Mouse (Mus musculus) Patski (cell line): ENCODE data around the gene Atg9b. TPM values are rescaled to one million over a fixed set of nuclear protein-coding genes. Genes with fewer than 3 reads are reported as not detected.

Source experiments
- ATAC-seq: fragments of 100-300 bp; one replicate; pipeline ENCODE4 v1.8.0; 2021
- CTCF ChIA-PET: fragments of 350-600 bp; sonication (Branson Sonifier 250); formaldehyde crosslinking; loops from one replicate; lab custom pipeline; 2022; ENCODE audit warnings: inconsistent platforms; lab: Charles Lee
- POLR2A ChIA-PET: fragments of 350-600 bp; sonication (Branson Sonifier 250); formaldehyde crosslinking; loops from one replicate; lab custom pipeline; 2022; ENCODE audit warnings: antibody characterized with exemption, inconsistent platforms; lab: Charles Lee
- DNase-seq: peaks from one replicate; pipeline ENCODE4 v3.0.0-alpha.2; 2011; ENCODE audit warnings: low read depth, low spot score
- H3K27me3 ChIP-seq: fragments of 371-371 bp; one replicate; pipeline ENCODE4 v1.5.1; 2021
- CTCF ChIP-seq: fragments of 100-300 bp; IDR thresholded peaks from one replicate; pipeline ENCODE4 v1.5.1; 2021
- in situ Hi-C: fragments of 300-500 bp; cut with MboI; formaldehyde crosslinking; loops from 3 replicates; pipeline ENCODE4 v1.11.1; 2018; ENCODE audit warnings: low pct_unique_long_range_greater_than_20kb, mixed read lengths
- polyA plus RNA-seq: library from polyadenylated mRNA; unstranded; gene quantifications from one replicate; pipeline ENCODE4 v1.2.3, GENCODE M21; 2021

Gene Atg9b
- polyA plus RNA-seq, 1 experiment from 2014 or later, result 0.51 TPM

DNA sequence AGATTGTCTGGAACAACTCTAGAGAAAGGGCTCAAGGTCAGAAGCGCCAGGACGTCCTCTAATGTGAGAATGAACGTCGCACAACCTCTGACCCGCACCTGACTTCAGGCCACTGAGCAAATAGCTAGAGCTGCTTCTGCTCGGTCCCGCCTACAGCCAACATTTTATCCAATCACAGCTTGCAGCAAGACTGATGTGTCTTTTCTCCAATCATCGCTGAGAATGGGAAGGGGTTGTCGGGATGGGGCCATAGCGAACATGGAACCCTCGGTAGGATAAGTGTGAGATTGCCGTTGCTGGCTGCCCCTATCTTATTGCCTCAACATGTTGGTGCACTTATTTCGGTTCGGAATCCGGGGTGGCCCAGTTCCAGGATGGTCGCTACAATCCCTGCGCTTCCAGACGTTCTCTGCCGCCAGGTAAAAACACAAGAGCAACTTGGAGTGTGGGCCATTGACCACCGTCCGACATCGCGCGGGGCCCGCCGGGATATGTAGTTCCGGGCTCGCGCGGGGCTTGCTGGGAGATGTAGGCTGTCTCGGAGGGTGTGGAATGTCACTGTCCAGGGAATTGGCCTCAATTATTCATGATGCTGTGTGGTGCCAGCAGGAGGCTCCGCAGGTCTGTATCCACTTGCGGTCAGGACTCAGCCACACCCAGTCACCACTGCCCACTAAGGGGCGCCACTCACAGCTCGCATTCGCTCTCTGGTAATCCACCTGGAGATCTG lies 2.4 kb upstream of the Atg9b start:
- DNase-seq, result peak; percentile 98
- ChIA-PET POLR2A (interaction anchor here (0.6 to 2.9 kb wide), 14 partner anchors 10 to 91 kb away, joined by 3 to 13 read pairs (median 4); partner anchors contain the start of genes Agap3 and Fastk), CTCF (interaction anchor here (0.7 to 9.7 kb wide), 27 partner anchors 10 to 136 kb away, joined by 3 to 222 read pairs (median 5); partner anchors contain the start of genes Agap3, Asic3, Cdk5 and Fastk)
- peak; percentile 90 for ATAC-seq
- no peaks in the 10 kb centered on the region for H3K27me3 ChIP-seq
- no peak for TF ChIP-seq CTCF
- in situ Hi-C loops, result no loop called here

DNA sequence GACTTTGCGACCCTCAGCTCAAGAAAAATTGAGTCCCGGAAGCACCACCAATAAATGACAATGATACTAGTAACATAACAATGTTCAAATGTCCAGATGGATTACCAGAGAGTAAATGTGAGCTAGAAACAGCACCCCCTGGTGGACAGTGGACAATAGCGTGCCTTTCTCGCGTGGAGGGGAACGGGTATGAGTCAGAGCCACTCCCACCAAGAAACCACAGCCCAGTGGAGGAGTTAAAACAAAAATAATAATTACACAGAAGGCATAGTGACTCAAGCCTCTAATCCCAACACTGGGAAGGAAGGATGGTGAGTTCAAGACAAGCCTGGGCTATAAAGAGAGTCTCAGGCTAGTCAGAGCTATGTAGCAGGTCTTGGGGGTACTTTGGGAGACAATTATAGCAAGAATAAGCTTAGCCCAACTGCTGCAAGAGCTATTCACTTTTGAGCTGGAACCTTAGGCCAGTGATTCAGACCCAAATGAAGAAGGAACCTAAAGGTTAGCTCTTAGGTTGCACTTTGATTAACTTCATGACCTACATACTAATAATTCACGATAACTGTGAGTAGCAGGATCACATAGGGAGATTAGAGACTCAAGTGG lies 1.6 kb upstream of the Atg9b start, which contains the start of gene Abcb8:
Abcb8 (plus strand) TSS at position 272 of the 606 bp plus-strand sequence.
- TF ChIP-seq CTCF, result no peak
- POLR2A ChIA-PET, result interaction anchor here (0.7 to 2.9 kb wide), 7 partner anchors 10 to 92 kb away, joined by 3 to 11 read pairs (median 5); partner anchors contain the start of gene Fastk
- no peak for ATAC-seq
- in situ Hi-C loops, result no loop called here
- H3K27me3 ChIP-seq, result no peaks in the 10 kb centered on the region
- CTCF ChIA-PET, result interaction anchor here (0.7 to 9.7 kb wide), 19 partner anchors 9 to 135 kb away, joined by 3 to 222 read pairs (median 8); partner anchors contain the start of genes Agap3, Asic3, Cdk5 and Slc4a2
- peak; percentile 90 for DNase-seq

DNA sequence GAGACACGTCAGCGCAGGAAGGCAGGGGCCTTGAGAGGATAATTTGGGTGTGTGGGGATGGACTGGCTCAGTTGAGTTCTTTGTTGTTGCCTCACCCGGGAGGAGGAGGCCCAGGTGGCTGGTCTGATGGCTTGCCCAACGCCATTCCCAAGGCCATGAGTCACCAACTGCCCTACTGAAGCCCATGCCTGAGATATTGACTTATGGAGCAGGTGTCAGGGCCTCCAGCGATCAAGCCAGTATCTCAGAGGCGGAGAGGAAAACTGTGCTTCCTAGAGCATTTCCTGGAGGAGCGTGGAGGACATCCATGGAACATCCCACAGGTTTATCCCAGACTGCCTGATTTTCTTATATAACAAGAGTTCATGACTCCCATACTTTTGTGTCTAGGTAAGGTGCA lies 781 bp upstream of the Atg9b start:
- in situ Hi-C loops, result no loop called here
- ChIA-PET CTCF (interaction anchor here (1.0 to 9.7 kb wide), 13 partner anchors 8 to 126 kb away, joined by 3 to 222 read pairs (median 7); partner anchors contain the start of genes Asic3, Cdk5 and Slc4a2), POLR2A (interaction anchor here (0.6 to 2.9 kb wide), 3 partner anchors 11 to 131 kb away, joined by 6 to 11 read pairs (median 9); no protein-coding TSS in a partner anchor)
- DNase-seq (no peak), ATAC-seq (no peak)
- H3K27me3 ChIP-seq, result no peaks in the 10 kb centered on the region
- no peak for TF ChIP-seq CTCF

DNA sequence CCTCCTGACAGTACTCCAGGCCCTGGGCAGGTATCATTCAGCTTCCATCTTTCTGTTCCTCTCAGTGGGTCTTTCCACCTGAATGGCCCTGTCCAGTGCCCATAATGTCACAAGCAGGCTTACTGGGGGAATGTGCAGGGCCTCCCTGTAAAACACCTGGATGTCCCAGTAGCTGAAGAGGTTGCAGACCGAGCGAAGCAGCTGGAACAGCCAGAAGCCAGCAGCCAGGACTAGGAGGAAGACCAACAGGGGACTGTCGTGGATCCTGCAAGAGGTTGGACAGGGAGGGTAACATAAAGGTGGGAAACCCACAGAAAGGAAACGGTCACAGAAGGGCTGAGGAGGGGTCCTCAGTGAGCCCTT lies 2.3 kb downstream of the Atg9b start:
- ATAC-seq, result no peak
- ChIA-PET CTCF (interaction anchor here (1.0 kb wide), 1 partner anchor 34 kb away, joined by 3 read pairs; the partner anchor contains the start of genes Cdk5 and Slc4a2), POLR2A (no interaction called here)
- DNase-seq, result no peak
- TF ChIP-seq CTCF, result no peak
- in situ Hi-C loops, result no loop called here
- no peaks in the 10 kb centered on the region for H3K27me3 ChIP-seq

DNA sequence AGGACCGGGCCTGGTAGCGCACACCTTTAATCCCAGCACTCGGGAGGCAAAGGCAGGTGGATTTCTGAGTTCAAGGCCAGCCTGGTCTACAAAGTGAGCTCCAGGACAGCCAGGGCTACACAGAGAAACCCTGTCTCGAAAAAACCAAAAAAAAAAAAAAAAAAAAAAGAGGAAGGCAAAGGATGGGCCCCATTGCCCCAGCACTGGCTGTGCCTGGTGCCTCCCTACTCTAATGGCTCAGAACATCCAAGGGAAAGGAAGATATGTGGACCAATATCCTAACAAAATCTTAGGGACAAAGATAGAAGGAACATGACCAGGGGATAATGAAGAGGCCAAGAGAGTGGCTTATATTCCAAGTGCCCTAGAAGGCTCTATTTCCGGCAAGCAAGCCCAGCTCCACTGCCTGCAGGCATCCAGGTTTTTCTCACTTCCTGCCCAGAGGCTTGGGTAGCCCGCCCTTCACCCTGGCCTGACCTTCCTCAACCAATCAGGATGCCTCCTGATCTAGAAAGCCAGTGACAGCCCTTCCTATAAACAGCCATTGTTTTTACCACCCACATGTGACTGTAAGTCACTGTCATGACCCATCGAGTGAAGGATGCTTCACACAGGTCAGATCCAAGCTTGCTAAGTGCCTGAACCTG lies 2.8 kb downstream of the Atg9b start:
- H3K27me3 ChIP-seq, result no peaks in the 10 kb centered on the region
- CTCF ChIA-PET, result interaction anchor here (1.0 kb wide), 1 partner anchor 35 kb away, joined by 3 read pairs; the partner anchor contains the start of genes Cdk5 and Slc4a2
- no peak for TF ChIP-seq CTCF
- in situ Hi-C loops, result no loop called here
- DNase-seq (no peak), ATAC-seq (no peak)
- POLR2A ChIA-PET, result no interaction called here

DNA sequence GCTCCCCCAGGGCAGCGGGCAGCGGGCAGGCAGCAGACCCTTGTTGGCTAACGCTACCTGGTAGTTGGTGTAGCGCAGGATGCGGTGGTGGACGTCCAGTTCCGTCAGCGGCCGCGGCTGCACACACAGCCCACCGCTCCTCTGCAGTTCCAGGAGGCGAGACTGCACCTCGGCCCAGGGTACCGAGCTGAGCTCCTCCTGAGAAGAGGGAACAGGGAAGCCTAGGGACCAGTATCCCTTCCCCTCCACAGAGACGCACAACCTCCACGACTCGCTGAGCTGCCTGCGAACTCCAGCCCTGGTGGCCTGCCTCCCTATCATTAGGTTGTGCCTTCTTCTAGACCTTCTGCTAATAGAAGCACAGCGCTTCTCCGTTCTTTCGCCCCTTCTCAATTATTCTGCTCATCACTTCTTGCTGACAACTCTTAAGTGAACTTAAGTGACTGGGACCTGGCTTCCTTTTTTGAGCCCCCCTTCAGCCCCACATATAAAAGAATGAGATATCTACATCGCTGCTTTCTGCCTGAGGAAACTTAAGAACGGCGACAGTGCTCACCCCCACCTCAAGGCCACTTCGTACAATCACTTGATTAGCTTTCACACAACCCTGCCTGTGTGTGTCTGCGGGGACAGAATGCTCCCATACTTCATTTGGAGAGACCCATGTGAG lies 3.6 kb downstream of the Atg9b start:
- ChIA-PET POLR2A (no interaction called here), CTCF (no interaction called here)
- TF ChIP-seq CTCF, result no peak
- in situ Hi-C loops, result no loop called here
- H3K27me3 ChIP-seq, result no peaks in the 10 kb centered on the region
- no peak for DNase-seq
- ATAC-seq, result no peak

DNA sequence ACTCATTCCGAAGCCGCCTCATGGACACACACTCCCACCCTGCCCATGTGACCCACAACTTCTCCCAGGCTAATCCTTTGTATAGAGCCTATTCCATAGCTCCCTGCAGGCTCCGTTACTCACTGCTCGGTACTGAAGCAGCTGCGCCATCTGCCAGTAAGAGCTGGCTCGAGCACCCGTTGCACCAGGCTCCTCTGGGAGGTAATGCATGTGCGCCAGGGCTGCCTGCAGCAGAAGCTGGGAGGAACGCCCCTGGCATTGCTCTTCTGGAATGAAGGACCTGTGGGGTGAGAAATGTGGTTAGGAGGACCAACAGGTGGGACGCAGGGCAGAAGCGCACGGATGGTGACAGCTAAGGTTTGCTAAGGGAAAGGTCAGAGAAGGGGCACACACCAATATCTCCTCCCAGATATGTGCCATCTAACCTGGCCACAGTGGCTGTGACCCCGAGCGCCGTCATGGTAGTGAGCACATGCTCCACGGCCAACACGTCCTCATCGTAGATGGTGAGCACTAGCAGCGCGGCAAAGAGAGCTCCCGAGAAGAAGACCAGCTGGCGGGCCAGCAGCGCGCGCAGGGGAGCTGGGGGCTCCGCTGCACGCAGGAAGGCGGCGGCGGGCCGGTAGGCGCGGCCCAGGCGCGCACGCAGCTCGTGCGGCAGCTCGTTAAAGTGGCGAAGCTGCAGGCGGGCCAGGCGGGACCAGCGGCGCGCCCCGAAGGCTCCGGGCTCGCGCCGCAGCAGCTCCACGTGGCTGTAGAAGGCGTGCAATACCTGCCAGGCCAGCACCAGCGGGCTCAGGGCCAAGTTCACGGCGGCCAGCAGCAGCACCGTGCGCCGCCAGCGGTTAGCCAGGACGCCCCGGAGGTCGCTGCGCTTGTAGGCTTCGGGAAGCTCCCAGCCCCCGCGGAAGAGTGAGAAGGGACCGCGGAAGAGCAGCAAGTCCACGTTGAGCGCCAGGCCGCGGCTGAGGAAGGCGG lies 4.4 kb downstream of the Atg9b start:
- ChIA-PET CTCF (interaction anchor here (1.2 kb wide), 1 partner anchor 24 kb away, joined by 3 read pairs; no protein-coding TSS in a partner anchor), POLR2A (no interaction called here)
- TF ChIP-seq CTCF, result no peak
- DNase-seq, result no peak
- H3K27me3 ChIP-seq, result no peaks in the 10 kb centered on the region
- in situ Hi-C loops, result no loop called here
- ATAC-seq, result no peak

DNA sequence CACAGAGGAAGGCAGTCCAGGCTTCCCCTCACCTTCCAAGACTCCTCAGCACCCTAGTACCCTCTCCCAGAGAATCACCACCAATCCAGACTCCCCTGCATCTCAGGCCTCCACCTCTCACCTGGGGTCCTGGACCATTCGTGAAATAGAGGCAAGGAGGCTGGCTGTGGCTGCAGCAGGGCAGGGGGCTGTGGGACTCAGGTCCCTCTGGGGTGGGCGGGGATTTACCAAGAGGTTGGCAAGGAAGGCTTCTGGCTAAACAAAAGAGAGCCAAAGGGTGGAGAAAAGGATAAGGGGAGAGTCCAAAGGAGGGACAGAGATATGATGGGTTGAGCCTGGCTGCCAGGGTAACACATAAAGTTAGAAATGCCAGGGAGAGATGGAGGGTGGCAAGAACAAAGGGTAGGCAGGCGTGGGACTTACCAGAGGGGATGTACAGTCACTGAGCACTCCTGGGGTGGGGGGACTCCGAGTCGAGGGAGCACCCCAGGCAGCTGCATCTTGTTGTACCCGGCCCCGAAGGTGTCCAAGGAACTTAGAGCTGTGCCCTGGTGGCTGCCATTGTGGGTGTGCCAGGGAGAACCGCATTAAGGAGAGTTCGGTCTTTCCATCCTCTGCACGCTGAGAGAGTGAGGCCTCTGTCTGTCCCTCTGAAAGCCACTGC lies 5.9 kb downstream of the Atg9b start:
- ATAC-seq (no peak), DNase-seq (no peak)
- TF ChIP-seq CTCF, result no peak
- ChIA-PET CTCF (interaction anchor here (1.2 to 3.3 kb wide), 2 partner anchors 9 to 22 kb away, joined by 3 to 21 read pairs; partner anchors contain the start of gene Abcb8), POLR2A (no interaction called here)
- in situ Hi-C loops, result no loop called here
- H3K27me3 ChIP-seq, result no peaks in the 10 kb centered on the region

DNA sequence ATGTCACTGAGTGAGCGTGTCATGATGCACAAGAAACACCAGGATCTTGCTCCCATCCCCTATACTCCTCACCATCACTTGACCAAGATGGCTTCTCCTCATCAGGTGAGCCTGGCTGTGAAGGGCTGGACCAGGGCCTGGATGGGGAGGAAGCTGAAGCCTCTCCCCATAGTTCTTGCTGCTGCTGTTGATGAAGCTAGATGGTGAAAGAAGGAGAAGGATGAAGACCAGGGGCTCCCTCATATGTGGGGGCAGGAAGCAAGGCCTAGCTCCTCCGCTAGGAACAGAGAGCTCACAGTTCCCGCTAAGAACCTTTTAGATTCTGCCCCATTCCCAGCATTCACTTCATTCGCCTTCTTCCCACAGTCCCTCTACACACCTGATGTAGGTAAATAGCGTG lies 6.6 kb downstream of the Atg9b start:
- no peak for TF ChIP-seq CTCF
- CTCF ChIA-PET, result interaction anchor here (3.3 kb wide), 1 partner anchor 9 kb away, joined by 21 read pairs; the partner anchor contains the start of gene Abcb8
- no peak for ATAC-seq
- in situ Hi-C loops, result no loop called here
- DNase-seq, result no peak
- H3K27me3 ChIP-seq, result no peaks in the 10 kb centered on the region
- POLR2A ChIA-PET, result no interaction called here
